Mouse (Mus musculus) left cerebral cortex, adult 2 months (tissue): ENCODE measurements around the gene Luc7l3. TPM values are rescaled to one million over a fixed set of nuclear protein-coding genes. Genes with fewer than 3 reads are reported as not detected.

ENCODE experiments used
- DNase-seq, 2 experiments: peaks; one replicate each; pipeline ENCODE4 v3.0.0; 2021 to 2022; ENCODE audit warnings: low spot score in 2 of 2, mixed read lengths in 1 of 2; ENCODE audit errors: extremely low spot score in 1 of 2
- H3K27ac ChIP-seq: fragments of 200-600 bp; 2 replicates; pipeline ENCODE4 v1.8.1; 2022
- H3K4me3 ChIP-seq: fragments of 200-600 bp; 2 replicates; pipeline ENCODE4 v1.8.1; 2022
- CTCF ChIP-seq: fragments of 200-600 bp; IDR thresholded peaks from 2 replicates; pipeline ENCODE4 v1.8.1; 2022; ENCODE audit warnings: antibody characterized with exemption, mild to moderate bottlenecking, moderate library complexity
- intact Hi-C: fragments of 180-260 bp; cut with DNase I; formaldehyde crosslinking; loops from one replicate; pipeline ENCODE4 v1.15.1; 2025
- total RNA-seq, 2 experiments: library from RNA; stranded (reverse); gene quantifications; 2 replicates each; pipeline ENCODE4 v1.2.3; 2021

The Luc7l3 gene
- total RNA-seq, 2 experiments from 2014 or later = 123 to 124 TPM

DNA sequence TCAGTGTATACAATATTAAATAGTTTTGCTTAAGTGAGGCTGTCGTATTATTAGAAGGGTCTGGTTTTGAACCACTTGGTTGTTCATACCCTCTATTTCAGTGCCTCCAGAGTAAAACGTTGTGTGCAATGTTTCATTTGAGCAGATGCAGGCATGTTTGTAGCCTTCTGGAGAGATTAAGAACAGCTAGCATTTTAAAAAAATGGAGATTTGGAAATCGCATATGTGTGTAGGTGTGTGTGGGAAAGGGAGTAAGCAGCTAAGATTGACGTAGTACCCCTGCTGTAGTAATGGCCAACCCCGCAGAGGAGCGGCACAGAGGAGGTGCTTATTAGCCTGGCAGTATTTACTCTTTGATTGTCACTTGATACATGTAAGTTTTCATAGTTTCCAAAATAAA is 10.9 kb upstream of the Luc7l3 start:
- no peak for DNase-seq
- Histone ChIP-seq H3K27ac (no peak overlapping the region), H3K4me3 (no peak overlapping the region)
- intact Hi-C loops = no loop called here
- TF ChIP-seq CTCF = no peak; the same call in none of the 2 replicates

DNA sequence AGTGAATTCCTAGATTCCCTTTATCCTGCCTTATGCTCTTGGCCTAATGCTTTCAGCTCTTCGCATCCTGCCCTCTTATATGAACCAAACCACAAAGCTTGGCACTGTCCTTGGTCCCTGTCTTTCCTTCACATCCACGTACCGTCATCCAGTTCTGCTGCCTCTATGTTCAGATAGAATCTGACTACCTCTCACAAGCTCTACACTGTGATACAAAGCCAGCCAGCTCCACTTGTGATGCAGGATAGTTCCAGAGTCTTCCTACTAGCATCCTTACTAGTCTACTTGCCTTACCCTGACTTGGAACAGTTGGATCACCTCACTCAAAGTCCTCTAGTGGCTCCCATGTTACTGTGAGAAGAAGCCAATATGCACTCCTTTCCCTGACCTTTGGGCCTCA is 8.4 kb upstream of the Luc7l3 start:
- H3K27ac ChIP-seq = peak overlapping the region; percentile 1; the same call in 1 of the 2 replicates
- no peak for DNase-seq
- peak overlapping the region; percentile 33 for H3K4me3 ChIP-seq
- intact Hi-C loops = no loop called here
- no peak for TF ChIP-seq CTCF

DNA sequence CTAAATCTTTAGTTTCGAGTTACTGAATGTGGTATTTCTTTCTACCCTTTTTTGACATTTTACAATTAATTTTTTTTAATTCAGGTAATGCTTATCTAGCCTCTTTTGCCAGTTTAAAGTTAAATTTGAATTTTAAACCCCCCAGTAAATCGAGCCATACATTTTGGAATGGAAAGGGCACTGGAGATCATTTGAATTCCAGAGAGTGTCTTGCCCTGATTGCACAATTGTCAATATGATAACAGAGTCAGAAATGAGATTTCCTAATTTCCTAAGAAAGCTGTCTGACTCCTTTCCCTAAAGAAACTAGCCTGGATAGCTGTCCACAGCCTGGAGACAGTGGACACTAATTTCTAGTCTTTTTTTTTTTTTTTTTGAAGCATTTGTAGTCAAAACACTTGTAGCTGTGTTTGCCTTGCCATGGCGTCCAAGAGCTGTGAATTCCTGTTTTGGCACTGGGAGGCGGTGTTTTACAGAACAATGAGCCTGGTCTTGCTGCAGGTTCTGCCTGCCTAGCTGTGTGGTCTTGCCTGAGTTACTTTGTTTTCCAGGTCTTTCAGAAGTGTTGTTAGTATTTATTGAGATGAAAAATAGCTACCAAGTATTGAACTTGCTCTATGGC is 7.6 kb upstream of the Luc7l3 start:
- peak overlapping the region; percentile 100 for H3K27ac ChIP-seq
- DNase-seq = peak; percentile 48 to 58
- TF ChIP-seq CTCF = peak; percentile 55
- peak overlapping the region; percentile 80 for H3K4me3 ChIP-seq
- intact Hi-C loops = loop anchor here (2.0 to 10.0 kb wide), 4 partner anchors 75 to 665 kb away; partner anchors contain the start of genes Cacna1g, Ppp1r9b and Rsad1

DNA sequence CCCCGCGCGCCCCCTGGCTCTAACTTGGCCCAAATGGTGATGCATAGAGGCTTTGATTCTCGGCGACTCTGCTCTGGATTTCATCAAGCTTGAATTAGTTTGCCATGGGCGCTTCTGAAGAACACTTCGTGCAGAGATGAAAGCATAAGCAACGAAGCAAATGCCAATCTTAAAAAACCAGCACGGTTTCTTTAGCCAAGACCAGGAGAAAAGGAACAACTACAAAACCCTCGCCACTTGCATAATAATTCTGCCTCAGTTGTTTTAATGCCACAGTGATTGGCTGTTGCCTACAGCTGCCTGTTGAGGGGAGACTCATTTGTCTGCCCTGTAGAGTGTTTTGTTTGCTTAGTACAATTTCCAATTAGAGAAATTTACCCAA is 6.8 kb upstream of the Luc7l3 start:
- intact Hi-C loops = loop anchor here (2.0 to 10.0 kb wide), 4 partner anchors 76 to 666 kb away; partner anchors contain the start of genes Cacna1g, Ppp1r9b and Rsad1
- Histone ChIP-seq H3K4me3 (peak overlapping the region; percentile 80), H3K27ac (peak overlapping the region; percentile 100)
- TF ChIP-seq CTCF = no peak
- no peak for DNase-seq

DNA sequence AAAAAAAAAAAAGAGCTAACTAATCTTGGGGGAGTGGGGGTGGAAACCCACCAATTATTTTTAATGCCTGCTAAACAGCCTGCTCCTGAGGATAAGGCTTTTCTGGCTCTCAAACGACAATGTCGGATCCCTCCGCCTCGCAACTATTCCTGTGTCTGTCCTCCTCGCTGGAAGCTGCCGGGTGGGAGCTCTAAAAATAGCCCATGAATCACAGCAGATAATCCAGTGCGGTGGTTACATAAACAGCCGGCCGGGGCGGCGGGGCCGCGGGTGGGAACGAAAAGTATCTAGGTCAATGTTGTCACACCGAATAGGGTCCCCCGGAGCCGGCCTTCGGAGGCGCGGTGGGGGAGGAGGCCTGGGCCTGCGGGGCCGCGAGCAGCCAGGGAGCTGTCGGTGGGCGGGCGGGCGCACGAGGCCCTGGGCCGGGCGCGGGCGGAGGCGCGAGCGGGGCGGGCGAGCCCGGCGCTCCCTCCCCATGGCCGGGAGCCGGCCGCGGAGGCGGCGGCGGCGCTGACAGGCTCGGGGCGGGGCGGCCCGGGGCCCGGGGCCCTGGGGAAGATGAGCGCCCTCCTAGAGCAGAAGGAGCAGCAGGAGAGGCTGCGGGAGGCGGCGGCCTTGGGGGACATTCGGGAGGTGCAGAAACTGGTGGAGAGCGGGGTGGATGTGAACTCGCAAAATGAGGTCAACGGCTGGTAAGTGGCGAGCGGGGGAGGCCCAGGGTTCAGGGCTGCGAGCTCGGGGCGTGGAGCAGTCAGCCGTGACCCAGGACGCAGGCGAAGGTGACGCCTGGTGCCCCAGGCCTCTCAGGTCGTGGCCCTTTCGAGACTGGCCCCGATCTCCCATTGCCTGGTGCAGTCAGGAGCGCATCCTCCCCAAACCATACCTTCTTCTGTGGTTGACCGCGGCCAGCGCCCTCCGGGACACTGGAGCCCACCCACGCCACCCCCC is 6.2 kb upstream of the Luc7l3 start, which contains the start of gene Ankrd40:
Gene Ankrd40 (plus strand): TSS at position 309 of the 951 bp plus-strand sequence.
- intact Hi-C loops = loop anchor here (1.0 to 10.0 kb wide), 5 partner anchors 77 to 667 kb away; partner anchors contain the start of genes Cacna1g, Ppp1r9b and Rsad1
- Histone ChIP-seq H3K27ac (peak within 1 kb of the TSS; percentile 100), H3K4me3 (peak within 1 kb of the TSS; percentile 80)
- TF ChIP-seq CTCF = no peak
- DNase-seq = peak; percentile 96 to 98

DNA sequence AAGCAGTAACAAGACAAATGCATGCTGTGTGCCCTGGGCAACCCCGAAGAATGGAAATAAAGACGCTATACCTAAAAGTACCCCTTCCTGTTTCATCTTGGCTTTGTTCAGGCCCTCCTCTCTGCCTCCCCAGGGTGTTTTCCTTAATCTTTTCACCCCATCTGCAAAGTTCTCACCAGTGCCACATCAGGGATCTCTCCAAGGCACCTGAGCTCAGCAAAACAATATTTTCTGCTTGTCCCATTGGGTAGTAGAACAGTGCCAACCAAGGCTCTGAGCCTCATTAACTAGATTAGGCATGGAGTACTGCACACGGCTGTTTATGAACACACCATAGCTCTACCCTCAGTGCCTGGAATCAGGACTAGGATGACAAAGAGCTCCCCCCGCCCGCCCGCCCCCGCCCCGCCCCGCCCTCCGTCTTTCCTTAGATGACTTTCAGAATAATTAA is 5.2 kb upstream of the Luc7l3 start:
- DNase-seq = no peak
- peak overlapping the region; percentile 80 for H3K4me3 ChIP-seq
- intact Hi-C loops = loop anchor here (1.0 to 10.0 kb wide), 3 partner anchors 145 to 668 kb away; partner anchors contain the start of genes Cacna1g and Ppp1r9b
- no peak for TF ChIP-seq CTCF
- H3K27ac ChIP-seq = peak overlapping the region; percentile 100

DNA sequence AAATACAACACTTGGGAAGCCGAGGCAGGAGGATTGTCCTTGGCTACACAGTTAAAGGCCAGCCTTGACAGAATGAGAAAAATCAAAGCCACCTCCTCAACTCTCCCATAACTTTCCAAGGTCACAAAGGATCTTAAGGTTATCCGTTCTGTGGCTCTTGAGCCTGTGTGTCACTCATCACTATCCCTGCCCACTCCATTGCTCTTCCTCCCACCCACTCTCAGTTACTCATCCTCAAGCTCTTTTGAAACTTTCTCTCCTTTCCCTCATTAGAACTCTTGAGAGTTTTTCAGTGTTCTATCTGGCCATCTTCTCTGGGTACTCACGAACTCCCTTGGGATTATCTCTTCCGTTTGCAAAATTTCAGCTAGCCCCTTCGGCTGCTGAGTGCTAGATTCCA is 2.8 kb upstream of the Luc7l3 start:
- no peak for TF ChIP-seq CTCF
- no peak overlapping the region for H3K4me3 ChIP-seq
- intact Hi-C loops = loop anchor here (5.0 to 10.0 kb wide), 2 partner anchors 148 to 670 kb away; partner anchors contain the start of genes Cacna1g and Ppp1r9b
- no peak for DNase-seq
- H3K27ac ChIP-seq = no peak overlapping the region

DNA sequence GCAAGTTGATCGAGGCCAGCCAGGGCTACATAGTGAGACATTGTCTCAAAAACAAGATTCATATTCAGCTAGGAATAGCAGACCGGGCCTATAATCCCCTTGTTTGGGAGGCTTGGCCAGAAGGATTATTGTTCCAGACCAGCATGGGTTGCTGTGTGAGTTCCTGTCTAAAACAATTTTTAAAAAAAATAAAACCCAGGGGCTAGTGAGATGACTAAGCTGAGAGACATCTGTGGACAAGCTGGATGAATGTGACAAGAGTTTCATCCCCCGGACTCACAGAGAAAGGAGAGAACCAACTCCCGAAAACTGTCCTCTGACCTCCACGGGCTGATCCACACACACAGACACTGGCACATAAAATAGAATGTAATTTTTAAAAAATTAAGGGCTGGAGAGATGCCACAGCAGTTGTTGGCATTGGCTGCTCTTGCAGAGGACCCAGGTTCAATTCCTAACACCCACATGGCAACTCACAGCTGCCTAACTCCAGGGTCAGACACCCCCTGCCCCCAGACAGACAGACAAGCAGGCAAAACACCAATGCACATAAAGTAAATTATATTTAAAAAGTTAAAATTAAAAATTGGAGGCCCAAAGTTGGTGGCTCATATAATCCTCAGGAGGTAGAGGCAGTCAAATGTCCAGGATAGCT is 1.6 kb upstream of the Luc7l3 start:
- Histone ChIP-seq H3K4me3 (no peak overlapping the region), H3K27ac (no peak overlapping the region; the same call in 1 of the 2 replicates)
- intact Hi-C loops = loop anchor here (2.0 to 10.0 kb wide), 2 partner anchors 113 to 671 kb away; partner anchors contain the start of genes Ppp1r9b and Tob1
- no peak for DNase-seq
- no peak for TF ChIP-seq CTCF

DNA sequence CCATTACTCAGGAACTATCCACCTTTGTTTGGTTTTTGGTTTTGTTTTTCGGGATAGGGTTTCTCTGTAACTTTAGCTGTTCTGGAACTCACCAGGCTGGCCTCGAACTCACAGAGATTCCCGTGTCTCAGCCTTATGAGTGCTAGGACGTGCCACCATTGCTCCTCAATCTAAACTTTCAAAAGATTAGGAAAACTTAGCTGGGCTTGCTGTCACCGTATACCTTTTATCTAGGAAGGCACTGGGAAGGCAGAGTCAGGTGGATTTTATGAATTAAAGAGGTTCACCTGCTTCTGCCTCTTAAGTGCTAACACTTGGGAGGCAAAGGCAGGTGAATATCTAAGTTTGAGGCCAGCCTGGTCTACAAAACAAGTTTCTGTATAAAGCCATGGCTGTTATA is 848 bp upstream of the Luc7l3 start:
- TF ChIP-seq CTCF = no peak
- DNase-seq = no peak
- intact Hi-C loops = loop anchor here (2.0 to 10.0 kb wide), 2 partner anchors 112 to 672 kb away; partner anchors contain the start of genes Ppp1r9b and Tob1
- Histone ChIP-seq H3K27ac (peak overlapping the region; percentile 99), H3K4me3 (peak overlapping the region; percentile 98)

DNA sequence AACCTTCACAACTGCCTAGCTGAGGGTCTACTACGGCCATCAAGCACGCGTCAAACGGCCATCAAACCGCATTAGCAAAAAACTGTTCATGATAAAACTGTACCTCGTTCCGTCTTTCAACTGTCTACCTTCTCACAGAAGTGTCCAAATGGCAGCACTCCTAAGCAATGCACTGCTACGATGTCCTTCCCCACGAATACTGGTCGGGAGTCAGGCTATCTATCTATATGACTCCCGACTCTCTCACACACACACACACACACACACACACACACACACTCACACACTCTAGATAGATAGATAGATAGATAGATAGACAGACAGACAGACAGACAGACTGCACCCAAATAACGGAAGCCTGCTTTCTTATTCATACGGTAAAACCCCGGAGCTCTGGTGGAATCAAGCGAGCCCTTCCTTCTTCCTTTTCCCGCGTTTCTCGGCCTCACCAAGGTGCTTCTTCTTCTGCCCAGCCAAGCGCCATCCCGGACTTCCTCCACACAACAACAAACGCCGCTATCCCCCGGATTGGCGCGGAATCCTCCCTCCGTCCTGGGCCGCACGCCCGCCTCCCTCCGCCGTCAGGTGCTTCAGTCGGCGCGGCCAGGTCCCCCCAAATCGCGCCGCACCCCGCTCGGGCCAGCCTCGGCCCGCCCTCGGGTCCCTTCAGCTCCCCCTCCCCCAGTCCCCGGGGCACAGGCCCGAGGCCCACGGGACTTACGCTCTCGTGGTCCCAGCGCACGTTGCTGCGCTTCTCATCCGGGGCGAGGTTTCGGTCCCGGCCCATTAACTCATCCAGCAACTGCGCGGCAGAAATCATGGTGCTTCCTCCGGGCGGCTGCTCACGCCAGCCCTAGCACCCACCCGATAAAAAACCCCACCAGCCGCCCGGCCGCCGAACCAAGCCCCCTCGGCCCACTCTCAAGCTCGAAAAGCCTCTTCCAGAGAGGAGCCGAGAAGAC is 538 bp downstream of the Luc7l3 start:
- Histone ChIP-seq H3K27ac (peak overlapping the region; percentile 99), H3K4me3 (peak overlapping the region; percentile 98)
- intact Hi-C loops = loop anchor here (10.0 kb wide), 1 partner anchor 674 kb away; the partner anchor contains the start of gene Ppp1r9b
- no peak for TF ChIP-seq CTCF
- DNase-seq = no peak
